Mouse (Mus musculus) cerebral cortex, adult 2 months (tissue): ENCODE results near the gene Adgrg1.

Experiments
- WGBS: fragments of 180-500 bp; shearing (Covaris S2); methylation state at CpG from one replicate; pipeline ENCODE4 v1.1.7; 2018; 5-methylcytosine and 5-hydroxymethylcytosine counted together

The Adgrg1 gene

GRCm38 (mm10) chr8:95037106-95037925, 62.8 kb downstream of the Adgrg1 start:
- 40% methylated on average over 7 of the region's 7 CpGs for WGBS

DNA sequence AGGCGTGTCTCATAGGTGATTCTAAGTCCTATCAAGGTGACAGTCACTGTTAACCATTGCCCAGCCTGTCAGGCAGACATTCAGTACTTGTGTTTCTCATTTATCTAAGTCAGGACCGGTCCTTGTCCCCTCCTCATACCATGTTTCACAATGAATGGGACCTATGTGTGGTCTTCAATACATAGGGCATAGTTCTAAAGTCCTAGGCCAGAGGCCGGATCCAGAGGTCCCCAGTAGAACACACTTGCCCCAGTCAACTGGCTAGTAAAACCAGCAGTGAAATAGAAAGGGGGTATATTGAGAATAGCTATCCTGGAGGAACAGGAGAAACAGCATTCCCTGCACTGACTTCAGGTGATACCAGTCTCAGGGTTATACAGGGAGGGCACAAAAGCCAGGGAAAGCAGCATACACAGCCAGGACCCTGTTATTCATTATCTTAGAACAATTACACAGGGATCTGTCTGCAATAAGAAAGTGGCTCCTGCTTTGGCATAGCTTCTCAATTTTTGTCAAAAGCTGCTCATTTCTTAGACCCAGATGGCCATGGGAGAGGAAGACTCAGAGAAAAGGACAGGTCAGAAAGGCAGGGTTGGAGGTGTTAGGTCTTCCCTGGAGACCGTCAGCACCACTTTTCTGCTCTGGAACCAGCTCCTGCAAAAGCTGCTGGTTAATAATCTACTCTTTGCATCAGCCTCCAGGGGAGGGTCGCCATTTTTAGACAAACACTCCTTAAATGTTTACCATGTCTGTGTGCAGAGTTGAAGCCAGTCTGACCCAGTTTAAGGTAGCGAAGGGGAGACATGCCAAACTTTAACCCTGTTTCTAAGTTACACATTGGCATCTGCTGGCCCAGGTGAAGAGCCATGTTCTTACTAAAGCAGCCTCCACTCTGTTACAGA, 67.6 kb downstream of the Adgrg1 start:
- WGBS = 84% methylated on average over 6 of the region's 6 CpGs

DNA sequence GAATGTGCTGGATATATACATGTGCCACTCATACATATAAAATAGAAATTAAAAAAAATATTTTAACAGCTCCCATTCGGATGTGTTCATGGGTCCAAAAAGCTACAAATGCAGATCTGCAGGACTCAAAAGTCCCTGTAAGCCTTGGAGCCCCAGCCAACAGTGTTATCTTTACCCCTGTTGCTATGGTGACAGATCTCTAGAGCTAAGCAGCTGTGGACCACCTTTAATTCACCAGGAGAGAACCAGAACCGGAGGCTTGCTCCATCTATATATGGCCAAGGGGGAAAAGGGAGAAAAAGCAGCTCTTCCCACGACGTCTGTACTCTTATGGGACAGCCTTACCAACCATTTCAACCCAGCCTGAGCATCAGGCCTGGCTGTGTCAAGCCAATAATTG, 70.3 kb downstream of the Adgrg1 start:
- 68% methylated on average over 4 of the region's 4 CpGs for WGBS

GRCm38 (mm10) chr8:95046982-95047381, 72.4 kb downstream of the Adgrg1 start:
- 77% methylated on average over 3 of the region's 3 CpGs for WGBS

- 76% methylated on average over 6 of the region's 6 CpGs for WGBS
Measured at GRCm38 (mm10) chr8:95047884-95048680, 73.5 kb downstream of the Adgrg1 start.

GRCm38 (mm10) chr8:95049636-95050035, 75.1 kb downstream of the Adgrg1 start:
- 81% methylated on average over 2 of the region's 2 CpGs for WGBS

DNA sequence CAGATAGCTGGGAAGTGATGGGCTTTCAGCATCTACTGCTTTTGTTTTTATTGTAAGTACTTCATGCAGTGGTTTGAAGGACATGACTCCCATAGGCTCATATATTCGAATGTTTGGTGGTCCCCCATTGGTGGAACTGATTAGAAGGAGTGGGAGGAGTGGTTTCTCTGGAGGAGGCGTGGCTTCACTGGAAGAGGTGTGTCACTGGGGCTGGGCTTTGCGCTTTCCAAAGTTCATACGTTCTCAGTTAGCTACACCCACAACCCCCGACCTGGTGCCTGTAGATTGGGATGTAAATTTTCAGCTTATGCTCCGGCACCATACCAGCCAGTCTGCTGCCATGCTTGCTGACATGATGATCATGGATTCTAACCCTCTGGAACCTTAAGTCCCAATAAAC, 79.9 kb downstream of the Adgrg1 start:
- 71% methylated on average over 6 of the region's 6 CpGs for WGBS

GRCm38 (mm10) chr8:95054927-95055510, 80.5 kb downstream of the Adgrg1 start, which contains the start of gene Drc7:
TSS of gene Drc7 (plus strand) at chr8:95055103.
- 19% methylated on average over 2 of the region's 2 CpGs for WGBS

GRCm38 (mm10) chr8:95056414-95056813, 81.9 kb downstream of the Adgrg1 start:
- 91% methylated on average over 5 of the region's 5 CpGs for WGBS

GRCm38 (mm10) chr8:95058661-95059060, 84.1 kb downstream of the Adgrg1 start:
- WGBS = 70% methylated on average over 6 of the region's 6 CpGs

DNA sequence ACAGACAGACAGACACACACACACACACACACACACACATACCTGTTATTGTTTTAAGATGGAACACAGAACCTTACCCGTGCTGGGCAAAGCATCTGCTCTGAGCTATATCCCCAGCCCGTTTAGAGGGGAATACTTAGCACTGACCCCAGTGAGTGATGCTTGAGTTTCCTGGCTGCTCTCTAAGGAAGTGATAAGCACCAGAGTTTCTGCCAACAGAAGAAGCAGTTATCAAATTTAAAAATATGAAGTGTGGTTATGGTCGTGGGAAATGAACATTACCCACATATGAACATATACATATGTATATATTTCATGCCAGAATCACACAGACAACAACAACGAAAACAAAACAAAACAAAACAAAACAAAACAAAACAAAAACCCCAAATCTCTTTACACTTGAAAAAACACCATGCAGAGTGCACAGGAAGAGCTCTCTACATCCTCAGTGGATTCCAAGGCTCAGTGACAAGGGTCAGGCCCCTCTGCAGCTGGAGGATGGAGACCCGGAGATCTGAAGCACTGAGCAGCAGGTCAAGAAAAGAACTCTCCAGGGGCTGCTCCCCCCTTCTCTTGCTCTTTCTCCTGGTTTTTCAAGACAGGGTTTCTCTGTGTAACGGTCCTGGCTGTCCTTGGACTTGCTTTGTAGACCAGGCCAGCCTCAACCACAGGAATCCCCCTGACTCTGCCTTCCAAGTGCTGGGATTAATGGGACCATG, 85.4 kb downstream of the Adgrg1 start:
- WGBS = 56% methylated on average over 6 of the region's 6 CpGs
